Mouse (Mus musculus) layer of hippocampus, postnatal 14 days (tissue): ENCODE results near the gene Dclre1c. TPM values are rescaled to one million over a fixed set of nuclear protein-coding genes. Genes with fewer than 3 reads are reported as not detected.

ENCODE experiments used
- DNase-seq, 2 experiments: peaks; one replicate each; pipeline ENCODE4 v3.0.0; 2021 to 2022; ENCODE audit warnings: low spot score in 2 of 2, mixed read lengths in 1 of 2
- total RNA-seq, 2 experiments: library from RNA; stranded (reverse); gene quantifications; 2 replicates each; pipeline ENCODE4 v1.2.3; 2021

Gene Dclre1c
- total RNA-seq, 2 experiments from 2014 or later = 9.8 to 12.9 TPM

DNA sequence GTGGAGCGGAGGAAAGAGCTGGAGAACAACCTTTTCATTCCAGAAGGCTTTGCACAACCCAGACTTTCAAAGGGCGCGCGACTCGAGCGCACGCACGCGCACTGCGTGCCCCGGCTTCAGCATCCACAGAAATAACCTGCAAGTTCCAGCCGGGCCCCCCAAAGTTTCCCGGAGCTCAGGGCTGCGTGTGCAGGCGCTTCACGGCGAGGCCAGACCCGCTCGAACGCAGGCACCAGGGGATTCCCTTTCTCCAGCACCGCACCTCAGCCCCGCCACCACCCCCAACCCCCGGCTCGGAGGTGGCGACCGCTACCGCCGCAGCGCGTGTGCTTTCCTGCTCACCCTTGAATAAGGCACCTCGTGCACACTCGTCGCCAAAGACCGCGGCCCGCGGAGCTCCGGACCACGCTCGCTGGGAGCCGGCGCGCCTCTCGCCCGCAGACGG lies 50.5 kb downstream of the Dclre1c start:
- DNase-seq = peak; percentile 60 to 62

DNA sequence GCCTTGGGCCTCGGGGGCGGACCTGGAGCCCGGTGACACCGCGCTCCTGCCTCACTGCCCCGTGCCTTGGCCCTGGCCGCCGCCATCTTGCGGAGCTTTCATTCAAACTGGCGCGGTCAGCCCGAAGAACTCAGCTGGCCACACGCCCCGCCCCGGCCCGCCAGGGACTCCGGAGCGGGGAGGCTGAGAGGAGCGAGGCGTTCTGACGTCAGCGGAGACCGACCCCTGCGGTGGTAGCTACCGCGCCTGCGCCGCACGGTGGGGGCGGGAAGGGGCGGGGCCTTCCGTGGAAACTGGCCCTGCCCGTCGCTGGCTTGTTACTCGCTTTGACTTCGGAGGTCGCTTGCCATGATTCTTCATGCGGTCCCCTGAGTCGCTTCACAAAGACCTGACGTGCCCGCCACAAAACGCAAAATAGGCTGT lies 50.9 kb downstream of the Dclre1c start, which contains the start of gene Suv39h2:
Gene Suv39h2 (minus strand): TSS at position 171 of the 423 bp plus-strand sequence.
- DNase-seq = peak; percentile 95 to 97

GRCm38 (mm10) chr2:3475746-3476251 lies 51.9 kb downstream of the Dclre1c start:
- DNase-seq = no peak

- no peak for DNase-seq
Measured at GRCm38 (mm10) chr2:3480239-3480638, 56.3 kb downstream of the Dclre1c start.

- DNase-seq = no peak
Measured at GRCm38 (mm10) chr2:3489816-3490215, 65.9 kb downstream of the Dclre1c start.

DNA sequence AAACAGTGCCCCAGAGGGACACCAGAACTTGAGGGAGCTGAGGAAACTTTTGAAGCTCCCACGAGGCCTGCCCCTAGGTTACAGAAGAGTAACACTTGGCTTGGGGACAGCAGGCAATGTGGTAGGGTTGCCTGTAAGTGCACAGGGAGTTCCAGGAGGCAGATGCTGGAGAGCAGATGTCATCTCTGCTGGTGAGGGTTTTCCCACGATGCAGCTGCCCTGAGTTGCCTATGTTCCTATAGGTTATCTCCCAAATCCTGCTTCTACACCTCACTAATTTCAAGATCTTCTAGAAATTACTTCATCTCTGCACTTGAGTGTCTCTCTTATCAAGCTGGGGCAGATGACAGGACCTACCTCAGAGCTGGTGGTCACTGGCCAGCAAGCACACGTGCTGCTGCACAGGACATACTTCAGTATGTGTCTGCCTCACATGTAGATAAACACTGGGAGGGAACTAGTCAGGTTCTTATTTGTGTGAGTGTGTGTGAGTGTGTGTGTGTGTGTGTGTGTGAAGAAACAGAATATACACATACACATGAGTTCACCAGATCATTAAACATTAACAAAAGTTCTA lies 70.0 kb downstream of the Dclre1c start:
- DNase-seq = no peak

DNA sequence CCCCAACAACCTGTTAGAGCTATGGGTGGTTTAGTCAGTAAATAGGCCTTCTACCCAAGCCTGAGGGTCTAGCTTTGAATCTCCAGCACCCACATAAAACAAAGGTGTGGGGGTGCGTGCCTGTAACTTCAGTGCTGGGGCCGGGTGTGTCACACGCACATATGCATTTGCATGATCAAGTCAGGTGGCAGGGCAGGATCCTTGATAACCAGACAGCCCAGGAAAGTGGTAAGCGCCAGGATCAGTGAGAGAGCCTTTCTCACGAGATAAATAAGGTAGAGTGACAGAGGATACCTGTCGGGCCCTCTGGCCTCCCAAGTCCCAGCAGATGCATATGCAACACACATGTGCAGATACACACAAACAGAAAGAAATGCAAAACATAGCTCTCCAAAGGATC lies 75.6 kb downstream of the Dclre1c start:
- DNase-seq = no peak

GRCm38 (mm10) chr2:3500886-3501285 lies 77.0 kb downstream of the Dclre1c start:
- DNase-seq = no peak

DNA sequence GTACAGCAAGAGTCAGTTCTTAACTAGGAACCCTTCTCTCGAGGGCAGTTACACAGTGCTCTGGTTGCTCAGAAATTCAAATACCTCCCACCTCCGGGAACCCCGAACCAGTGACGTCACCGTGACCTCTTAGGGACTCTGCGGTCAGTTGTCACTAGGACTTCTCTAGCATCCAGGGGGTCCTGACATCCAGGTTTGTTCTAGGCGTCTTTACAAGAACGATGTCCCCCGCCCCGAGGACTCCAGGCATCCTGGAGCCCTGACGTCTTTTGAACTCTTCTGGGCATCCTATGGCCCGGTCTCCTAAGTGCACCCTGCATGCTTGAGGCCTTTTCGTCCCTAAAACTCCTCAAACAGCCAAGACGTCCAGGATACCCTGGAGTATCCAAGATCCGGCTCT lies 88.1 kb downstream of the Dclre1c start:
- peak in 1 of 2 experiments; percentile 19 for DNase-seq

- DNase-seq = peak; percentile 94 to 98
Measured at GRCm38 (mm10) chr2:3512552-3513454, 88.9 kb downstream of the Dclre1c start, which contains the start of the genes Gm45902, Hspa14 and Cdnf. Gene Gm45902, minus strand, starts transcription at chr2:3512790. Gene Hspa14, minus strand, starts transcription at chr2:3512814. Gene Cdnf, plus strand, starts transcription at chr2:3513030.

Other genes starting within 250 kb of the Dclre1c start
- gene Nmt2, start 139.9 kb upstream of the Dclre1c start, total RNA-seq = 10 to 100 TPM; 71.5 to 73.1 TPM
- 1 to 10 TPM; 7.5 to 9.7 TPM for gene Rpp38, start 91.5 kb upstream of the Dclre1c start, total RNA-seq
- 1 to 10 TPM; 1.6 to 1.9 TPM for gene Acbd7, start 88.0 kb upstream of the Dclre1c start, total RNA-seq
- not detected for gene Olah, start 26.9 kb upstream of the Dclre1c start, total RNA-seq
- gene Meig1, start 1.5 kb upstream of the Dclre1c start, total RNA-seq = 1 to 10 TPM; 5.5 to 5.9 TPM
- gene Suv39h2, start 50.9 kb downstream of the Dclre1c start, total RNA-seq = 1 to 10 TPM; 3.2 to 3.4 TPM
- gene Gm45902, start 88.7 kb downstream of the Dclre1c start, total RNA-seq = 1 to 10 TPM; 5.0 to 6.9 TPM
- gene Hspa14, start 88.7 kb downstream of the Dclre1c start, total RNA-seq = 10 to 100 TPM; 42.3 to 47.7 TPM
- gene Cdnf, start 88.9 kb downstream of the Dclre1c start, total RNA-seq = 1 to 10 TPM in 1 of 2 experiments, under 1 TPM in 1; 0.99 to 2.0 TPM
- gene Fam107b, start 146.4 kb downstream of the Dclre1c start, total RNA-seq = 10 to 100 TPM; 24.5 to 26.5 TPM